Mouse (Mus musculus) urinary bladder, postnatal 36 days (tissue): ENCODE measurements around the gene Rbl1.
"Not testable (repeated sequence)": the region's sequence is repeated elsewhere in the genome, so short reads cannot be mapped to it uniquely, and the experiment has no call there.

Source experiments
- DNase-seq, 2 experiments: peaks; one replicate each; pipeline ENCODE4 v3.0.0; 2022; ENCODE audit warnings: low spot score in 2 of 2, mixed read lengths in 1 of 2

The Rbl1 gene

GRCm38 (mm10) chr2:157172984-157173383 is 31.4 kb downstream of the Rbl1 start:
- DNase-seq, result no peak

GRCm38 (mm10) chr2:157170626-157171025 is 33.7 kb downstream of the Rbl1 start:
- no peak for DNase-seq

- DNase-seq, result no peak
Observed at GRCm38 (mm10) chr2:157170166-157170565, 34.2 kb downstream of the Rbl1 start.

- DNase-seq, result no peak
Observed at GRCm38 (mm10) chr2:157166371-157167080, 37.8 kb downstream of the Rbl1 start.

GRCm38 (mm10) chr2:157165312-157166224 is 38.8 kb downstream of the Rbl1 start:
- not testable (repeated sequence) for DNase-seq

- no peak for DNase-seq
Observed at GRCm38 (mm10) chr2:157164101-157164500, 40.2 kb downstream of the Rbl1 start.

GRCm38 (mm10) chr2:157156079-157156478 is 48.3 kb downstream of the Rbl1 start:
- no peak for DNase-seq

- DNase-seq, result no peak
Observed at GRCm38 (mm10) chr2:157153235-157153634, 51.1 kb downstream of the Rbl1 start.

GRCm38 (mm10) chr2:157148417-157148816 is 55.9 kb downstream of the Rbl1 start:
- no peak for DNase-seq

GRCm38 (mm10) chr2:157147397-157148020 is 56.8 kb downstream of the Rbl1 start:
- no peak for DNase-seq

- no peak for DNase-seq
Observed at GRCm38 (mm10) chr2:157145173-157145572, 59.2 kb downstream of the Rbl1 start.

- DNase-seq, result no peak
Observed at GRCm38 (mm10) chr2:157144132-157144531, 60.2 kb downstream of the Rbl1 start.

GRCm38 (mm10) chr2:157141962-157142361 is 62.4 kb downstream of the Rbl1 start:
- no peak for DNase-seq

- no peak for DNase-seq
Observed at GRCm38 (mm10) chr2:157139251-157139802, 65.0 kb downstream of the Rbl1 start.

- no peak for DNase-seq
Observed at GRCm38 (mm10) chr2:157138808-157139207, 65.5 kb downstream of the Rbl1 start.

- no peak for DNase-seq
Observed at GRCm38 (mm10) chr2:157137959-157138731, 66.2 kb downstream of the Rbl1 start.

- DNase-seq, result peak in 1 of 2 experiments; percentile 18
Observed at GRCm38 (mm10) chr2:157136646-157137045, 67.7 kb downstream of the Rbl1 start.

- DNase-seq, result no peak
Observed at GRCm38 (mm10) chr2:157136176-157136575, 68.2 kb downstream of the Rbl1 start.

GRCm38 (mm10) chr2:157135529-157136120 is 68.7 kb downstream of the Rbl1 start:
- no peak for DNase-seq

GRCm38 (mm10) chr2:157135014-157135413 is 69.3 kb downstream of the Rbl1 start, which contains the start of gene Samhd1:
Gene Samhd1 (minus strand): TSS chr2:157135265.
- DNase-seq, result peak; percentile 91 to 96

- DNase-seq, result no peak
Observed at GRCm38 (mm10) chr2:157134479-157134931, 69.8 kb downstream of the Rbl1 start.
